Mouse (Mus musculus): Measurements from ENCODE around the gene Olfr223.

Gene Olfr223

GRCm38 (mm10) chr11:59593189-59593588 is at the start of gene Olfr223:
Gene Olfr223 (minus strand): TSS chr11:59593289.
- no peak for DNase-seq

- peak; percentile 81 for DNase-seq
Measured at GRCm38 (mm10) chr11:59642420-59642819, 49.3 kb upstream of the Olfr223 start.

GRCm38 (mm10) chr11:59641227-59641626 is 48.1 kb upstream of the Olfr223 start:
- peak; percentile 91 for DNase-seq

GRCm38 (mm10) chr11:59639957-59640643 is 47.0 kb upstream of the Olfr223 start:
- no peak for DNase-seq

GRCm38 (mm10) chr11:59636695-59637414 is 43.8 kb upstream of the Olfr223 start:
- DNase-seq = peak; percentile 95

GRCm38 (mm10) chr11:59635821-59636694 is 43.0 kb upstream of the Olfr223 start:
- DNase-seq = peak; percentile 96

- DNase-seq = peak; percentile 91
Measured at GRCm38 (mm10) chr11:59635251-59635795, 42.2 kb upstream of the Olfr223 start.

GRCm38 (mm10) chr11:59634001-59634660 is 41.0 kb upstream of the Olfr223 start:
- peak; percentile 91 for DNase-seq

- DNase-seq = peak; percentile 94
Measured at GRCm38 (mm10) chr11:59633037-59633436, 39.9 kb upstream of the Olfr223 start.

- DNase-seq = peak; percentile 16
Measured at GRCm38 (mm10) chr11:59631980-59632379, 38.9 kb upstream of the Olfr223 start.

- DNase-seq = no peak
Measured at GRCm38 (mm10) chr11:59629871-59630270, 36.8 kb upstream of the Olfr223 start.

GRCm38 (mm10) chr11:59628177-59628576 is 35.1 kb upstream of the Olfr223 start:
- DNase-seq = peak; percentile 44

- DNase-seq = peak; percentile 7
Measured at GRCm38 (mm10) chr11:59626192-59626591, 33.1 kb upstream of the Olfr223 start.

- peak; percentile 94 for DNase-seq
Measured at GRCm38 (mm10) chr11:59624017-59624630, 31.0 kb upstream of the Olfr223 start.

GRCm38 (mm10) chr11:59622214-59622613 is 29.1 kb upstream of the Olfr223 start:
- DNase-seq = peak; percentile 16

- DNase-seq = peak; percentile 4
Measured at GRCm38 (mm10) chr11:59616986-59617385, 23.9 kb upstream of the Olfr223 start.

- DNase-seq = no peak
Measured at GRCm38 (mm10) chr11:59614120-59614519, 21.0 kb upstream of the Olfr223 start.

- DNase-seq = peak; percentile 56
Measured at GRCm38 (mm10) chr11:59611646-59612045, 18.6 kb upstream of the Olfr223 start.

- DNase-seq = no peak
Measured at GRCm38 (mm10) chr11:59602287-59602686, 9.2 kb upstream of the Olfr223 start.

- no peak for DNase-seq
Measured at GRCm38 (mm10) chr11:59600872-59601271, 7.8 kb upstream of the Olfr223 start.

GRCm38 (mm10) chr11:59599211-59599610 is 6.1 kb upstream of the Olfr223 start:
- DNase-seq = no peak

- no peak for DNase-seq
Measured at GRCm38 (mm10) chr11:59596950-59597349, 3.9 kb upstream of the Olfr223 start.
